Mouse (Mus musculus): ENCODE results near the gene Pkd1l1. TPM values are rescaled to one million over a fixed set of nuclear protein-coding genes. Genes with fewer than 3 reads are reported as not detected.

The Pkd1l1 gene
- polyA plus RNA-seq, 1 experiment from 2014 or later: 0.11 TPM

GRCm38 (mm10) chr11:8804178-8804577 is 168.9 kb downstream of the Pkd1l1 start:
- Histone ChIP-seq H3K4me2 (ENCODE audit: low read length) (no peak overlapping the region), H3K27me3 (ENCODE audit: control insufficient read depth, insufficient read depth, low read length) (no peaks in the 10 kb centered on the region), H3K9ac (ENCODE audit: low read length) (no peak overlapping the region), H3K36me3 (ENCODE audit: control insufficient read depth, insufficient read depth, low read length) (no peaks in the 10 kb centered on the region), H3K27ac (replicated peaks in 1 of 2; ENCODE audit: control insufficient read depth in 1 of 2, insufficient read depth in 1 of 2, low read depth in 2 of 2, low read length in 2 of 2) (no peak overlapping the region), H3K4me1 (ENCODE audit: control insufficient read depth in 2 of 2, insufficient read depth in 2 of 2, low read length in 2 of 2) (no peaks in the 10 kb centered on the region), H3K4me3 (ENCODE audit: control insufficient read depth in 1 of 2, insufficient read depth in 1 of 2, low read depth in 1 of 2, low read length in 2 of 2) (no peak overlapping the region), H3K9me3 (ENCODE audit: control insufficient read depth, low read length) (no peaks in the 10 kb centered on the region)
- ATAC-seq (ENCODE audit: insufficient number of reproducible peaks, insufficient read depth, low FRiP score, low read depth): no peak
- 70% methylated on average over 3 of the region's 3 CpGs for WGBS

GRCm38 (mm10) chr11:8797486-8797885 is 175.6 kb downstream of the Pkd1l1 start:
- H3K4me2 ChIP-seq (ENCODE audit: low read length): no peak overlapping the region
- peak overlapping the region in 1 of 2 experiments; percentile 57; a peak in 2 of 4 replicates for H3K27ac ChIP-seq (replicated peaks in 1 of 2; ENCODE audit: control insufficient read depth in 1 of 2, insufficient read depth in 1 of 2, low read depth in 2 of 2, low read length in 2 of 2)
- H3K9ac ChIP-seq (ENCODE audit: low read length): no peak overlapping the region
- no peaks in the 10 kb centered on the region for H3K27me3 ChIP-seq (ENCODE audit: control insufficient read depth, insufficient read depth, low read length)
- WGBS: 64% methylated on average over 5 of the region's 5 CpGs
- peaks cover 8 to 17% of the 10 kb centered on the region in 2 experiments for H3K4me1 ChIP-seq (ENCODE audit: control insufficient read depth in 2 of 2, insufficient read depth in 2 of 2, low read length in 2 of 2)
- H3K4me3 ChIP-seq (ENCODE audit: control insufficient read depth in 1 of 2, insufficient read depth in 1 of 2, low read depth in 1 of 2, low read length in 2 of 2): no peak overlapping the region
- no peaks in the 10 kb centered on the region for H3K9me3 ChIP-seq (ENCODE audit: control insufficient read depth, low read length)
- no peak for ATAC-seq (ENCODE audit: insufficient number of reproducible peaks, insufficient read depth, low FRiP score, low read depth)
- no peaks in the 10 kb centered on the region for H3K36me3 ChIP-seq (ENCODE audit: control insufficient read depth, insufficient read depth, low read length)

- Histone ChIP-seq H3K9me3 (ENCODE audit: control insufficient read depth, low read length) (no peaks in the 10 kb centered on the region), H3K9ac (ENCODE audit: low read length) (no peak overlapping the region), H3K27me3 (ENCODE audit: control insufficient read depth, insufficient read depth, low read length) (no peaks in the 10 kb centered on the region), H3K4me2 (ENCODE audit: low read length) (no peak overlapping the region), H3K27ac (replicated peaks in 1 of 2; ENCODE audit: control insufficient read depth in 1 of 2, insufficient read depth in 1 of 2, low read depth in 2 of 2, low read length in 2 of 2) (no peak overlapping the region), H3K4me1 (ENCODE audit: control insufficient read depth in 2 of 2, insufficient read depth in 2 of 2, low read length in 2 of 2) (peaks cover 17 to 21% of the 10 kb centered on the region in 2 experiments), H3K4me3 (ENCODE audit: control insufficient read depth in 1 of 2, insufficient read depth in 1 of 2, low read depth in 1 of 2, low read length in 2 of 2) (no peak overlapping the region), H3K36me3 (ENCODE audit: control insufficient read depth, insufficient read depth, low read length) (no peaks in the 10 kb centered on the region)
- 74% methylated on average over 3 of the region's 3 CpGs for WGBS
- no peak for ATAC-seq (ENCODE audit: insufficient number of reproducible peaks, insufficient read depth, low FRiP score, low read depth)
Measured at GRCm38 (mm10) chr11:8795031-8795430, 178.0 kb downstream of the Pkd1l1 start.

DNA sequence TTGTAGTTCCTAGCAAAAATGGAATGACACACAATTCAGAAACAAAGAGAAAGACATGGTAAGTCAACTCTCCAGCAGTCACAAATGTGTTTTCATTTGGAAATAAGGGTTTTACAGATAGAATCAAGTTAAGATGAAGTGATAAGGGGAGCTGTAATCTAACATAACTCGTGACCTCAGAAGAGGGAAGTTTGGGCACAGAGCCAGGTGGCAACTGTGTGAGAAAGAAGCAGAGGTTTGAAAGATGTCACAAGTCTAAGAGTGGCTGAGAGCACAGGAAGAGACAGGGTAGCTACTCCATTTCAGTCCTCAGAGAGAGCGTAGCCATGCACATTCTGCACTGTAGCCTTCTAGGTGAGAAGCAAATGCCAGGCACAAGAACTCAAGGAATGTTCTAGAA is 180.9 kb downstream of the Pkd1l1 start:
- H3K4me1 ChIP-seq (ENCODE audit: control insufficient read depth in 2 of 2, insufficient read depth in 2 of 2, low read length in 2 of 2): peaks cover 15 to 29% of the 10 kb centered on the region in 2 experiments
- ATAC-seq (ENCODE audit: insufficient number of reproducible peaks, insufficient read depth, low FRiP score, low read depth): no peak
- 55% methylated on average over 2 of the region's 2 CpGs for WGBS
- H3K27ac ChIP-seq (replicated peaks in 1 of 2; ENCODE audit: control insufficient read depth in 1 of 2, insufficient read depth in 1 of 2, low read depth in 2 of 2, low read length in 2 of 2): no peak overlapping the region
- H3K36me3 ChIP-seq (ENCODE audit: control insufficient read depth, insufficient read depth, low read length): no peaks in the 10 kb centered on the region
- H3K27me3 ChIP-seq (ENCODE audit: control insufficient read depth, insufficient read depth, low read length): no peaks in the 10 kb centered on the region
- no peak overlapping the region for H3K9ac ChIP-seq (ENCODE audit: low read length)
- no peak overlapping the region for H3K4me2 ChIP-seq (ENCODE audit: low read length)
- no peaks in the 10 kb centered on the region for H3K9me3 ChIP-seq (ENCODE audit: control insufficient read depth, low read length)
- H3K4me3 ChIP-seq (ENCODE audit: control insufficient read depth in 1 of 2, insufficient read depth in 1 of 2, low read depth in 1 of 2, low read length in 2 of 2): no peak overlapping the region

GRCm38 (mm10) chr11:8789186-8789585 is 183.9 kb downstream of the Pkd1l1 start:
- no peaks in the 10 kb centered on the region for H3K27me3 ChIP-seq (ENCODE audit: control insufficient read depth, insufficient read depth, low read length)
- H3K36me3 ChIP-seq (ENCODE audit: control insufficient read depth, insufficient read depth, low read length): no peaks in the 10 kb centered on the region
- H3K4me2 ChIP-seq (ENCODE audit: low read length): no peak overlapping the region
- H3K4me3 ChIP-seq (ENCODE audit: control insufficient read depth in 1 of 2, insufficient read depth in 1 of 2, low read depth in 1 of 2, low read length in 2 of 2): no peak overlapping the region
- H3K27ac ChIP-seq (replicated peaks in 1 of 2; ENCODE audit: control insufficient read depth in 1 of 2, insufficient read depth in 1 of 2, low read depth in 2 of 2, low read length in 2 of 2): peak overlapping the region; percentile 34 to 46; a peak in 1 of 4 replicates
- no peak for ATAC-seq (ENCODE audit: insufficient number of reproducible peaks, insufficient read depth, low FRiP score, low read depth)
- H3K9ac ChIP-seq (ENCODE audit: low read length): no peak overlapping the region
- 85% methylated on average over 5 of the region's 5 CpGs for WGBS
- no peaks in the 10 kb centered on the region for H3K9me3 ChIP-seq (ENCODE audit: control insufficient read depth, low read length)
- H3K4me1 ChIP-seq (ENCODE audit: control insufficient read depth in 2 of 2, insufficient read depth in 2 of 2, low read length in 2 of 2): peaks cover 4 to 23% of the 10 kb centered on the region in 2 experiments

DNA sequence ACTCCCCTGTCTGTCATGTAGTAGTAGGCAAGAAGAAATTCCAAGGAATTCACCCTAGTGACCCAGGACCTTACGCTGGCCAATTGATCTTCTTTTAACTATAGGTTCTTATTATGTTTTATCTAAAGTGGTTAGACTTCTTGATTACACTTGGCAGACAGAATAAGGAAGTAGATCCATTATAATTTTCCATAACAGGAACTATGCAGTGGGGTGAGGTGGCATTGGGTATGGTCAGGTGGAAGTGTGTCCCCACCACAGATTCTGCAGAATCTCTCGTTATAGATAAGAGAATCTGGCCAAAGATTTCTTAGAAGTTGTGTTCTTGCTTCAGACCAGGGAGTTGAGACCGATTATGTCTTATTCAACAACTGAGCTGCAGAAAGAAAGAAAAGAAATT is 185.5 kb downstream of the Pkd1l1 start:
- H3K27me3 ChIP-seq (ENCODE audit: control insufficient read depth, insufficient read depth, low read length): no peaks in the 10 kb centered on the region
- ATAC-seq (ENCODE audit: insufficient number of reproducible peaks, insufficient read depth, low FRiP score, low read depth): no peak

DNA sequence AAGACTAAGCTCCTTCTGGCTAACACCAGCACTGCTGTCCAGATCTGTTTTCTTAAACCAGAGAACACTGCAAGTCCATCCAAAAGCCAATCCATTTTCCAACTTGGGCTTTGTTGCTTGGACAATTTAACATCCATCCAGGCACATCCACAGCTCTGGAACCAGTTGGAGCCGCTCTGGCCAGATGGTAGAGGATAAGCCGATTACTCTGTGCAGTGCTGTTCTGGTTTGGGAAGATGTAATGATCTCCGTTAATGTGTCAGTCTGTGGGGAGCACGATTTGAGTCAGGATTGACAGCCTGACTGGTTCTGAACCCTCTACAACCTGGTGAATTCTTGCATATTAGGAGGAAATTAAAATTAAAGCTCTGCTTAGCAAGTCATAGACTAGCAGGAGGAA is 188.7 kb downstream of the Pkd1l1 start:
- H3K27ac ChIP-seq (replicated peaks in 1 of 2; ENCODE audit: control insufficient read depth in 1 of 2, insufficient read depth in 1 of 2, low read depth in 2 of 2, low read length in 2 of 2): no peak overlapping the region
- no peak overlapping the region for H3K4me3 ChIP-seq (ENCODE audit: control insufficient read depth in 1 of 2, insufficient read depth in 1 of 2, low read depth in 1 of 2, low read length in 2 of 2)
- H3K4me2 ChIP-seq (ENCODE audit: low read length): no peak overlapping the region
- H3K9ac ChIP-seq (ENCODE audit: low read length): no peak overlapping the region
- no peaks in the 10 kb centered on the region for H3K27me3 ChIP-seq (ENCODE audit: control insufficient read depth, insufficient read depth, low read length)
- 81% methylated on average over 4 of the region's 4 CpGs for WGBS
- H3K9me3 ChIP-seq (ENCODE audit: control insufficient read depth, low read length): no peaks in the 10 kb centered on the region
- H3K4me1 ChIP-seq (ENCODE audit: control insufficient read depth in 2 of 2, insufficient read depth in 2 of 2, low read length in 2 of 2): peaks cover 25 to 37% of the 10 kb centered on the region in 2 experiments
- no peak for ATAC-seq (ENCODE audit: insufficient number of reproducible peaks, insufficient read depth, low FRiP score, low read depth)
- H3K36me3 ChIP-seq (ENCODE audit: control insufficient read depth, insufficient read depth, low read length): no peaks in the 10 kb centered on the region

More for the DNA sequence above, 185.5 kb downstream of the Pkd1l1 start:
- no peaks in the 10 kb centered on the region for H3K36me3 ChIP-seq (ENCODE audit: control insufficient read depth, insufficient read depth, low read length)
- H3K9ac ChIP-seq (ENCODE audit: low read length): no peak overlapping the region
- 55% methylated on average over 3 of the region's 3 CpGs for WGBS
- H3K4me3 ChIP-seq (ENCODE audit: control insufficient read depth in 1 of 2, insufficient read depth in 1 of 2, low read depth in 1 of 2, low read length in 2 of 2): no peak overlapping the region
- H3K9me3 ChIP-seq (ENCODE audit: control insufficient read depth, low read length): no peaks in the 10 kb centered on the region
- peaks cover 10 to 33% of the 10 kb centered on the region in 2 experiments for H3K4me1 ChIP-seq (ENCODE audit: control insufficient read depth in 2 of 2, insufficient read depth in 2 of 2, low read length in 2 of 2)
- H3K4me2 ChIP-seq (ENCODE audit: low read length): no peak overlapping the region
- no peak overlapping the region for H3K27ac ChIP-seq (replicated peaks in 1 of 2; ENCODE audit: control insufficient read depth in 1 of 2, insufficient read depth in 1 of 2, low read depth in 2 of 2, low read length in 2 of 2)

GRCm38 (mm10) chr11:8782141-8782465 is 191.0 kb downstream of the Pkd1l1 start:
- Histone ChIP-seq H3K9ac (ENCODE audit: low read length) (no peak overlapping the region), H3K27ac (replicated peaks in 1 of 2; ENCODE audit: control insufficient read depth in 1 of 2, insufficient read depth in 1 of 2, low read depth in 2 of 2, low read length in 2 of 2) (peak overlapping the region; percentile 53 to 63), H3K36me3 (ENCODE audit: control insufficient read depth, insufficient read depth, low read length) (no peaks in the 10 kb centered on the region), H3K4me3 (ENCODE audit: control insufficient read depth in 1 of 2, insufficient read depth in 1 of 2, low read depth in 1 of 2, low read length in 2 of 2) (no peak overlapping the region), H3K9me3 (ENCODE audit: control insufficient read depth, low read length) (no peaks in the 10 kb centered on the region), H3K4me2 (ENCODE audit: low read length) (no peak overlapping the region), H3K4me1 (ENCODE audit: control insufficient read depth in 2 of 2, insufficient read depth in 2 of 2, low read length in 2 of 2) (peaks cover 23 to 31% of the 10 kb centered on the region in 2 experiments), H3K27me3 (ENCODE audit: control insufficient read depth, insufficient read depth, low read length) (no peaks in the 10 kb centered on the region)
- WGBS: 17% methylated on average over 3 of the region's 3 CpGs
- no peak for ATAC-seq (ENCODE audit: insufficient number of reproducible peaks, insufficient read depth, low FRiP score, low read depth)
